Mouse (Mus musculus) G1E (cell line): Measurements from ENCODE around the gene Qrich2. TPM values are rescaled to one million over a fixed set of nuclear protein-coding genes. Genes with fewer than 3 reads are reported as not detected.

Source experiments
- ATAC-seq: 2 replicates; pipeline ENCODE4 v1.8.0; 2016; ENCODE audit warnings: mild to moderate bottlenecking; ENCODE audit not compliant: insufficient number of reproducible peaks, poor library complexity, low FRiP score, severe bottlenecking; ENCODE audit errors: extremely low read depth
- DNase-seq: peaks from one replicate; pipeline ENCODE4 v3.0.0; 2012; ENCODE audit warnings: low spot score
- H3K27me3 ChIP-seq: 2 replicates; pipeline ENCODE4 v1.6.1; 2012; ENCODE audit warnings: mild to moderate bottlenecking, low read length, inconsistent platforms; ENCODE audit not compliant: insufficient read depth
- H3K36me3 ChIP-seq: replicated peaks from 2 replicates; pipeline ENCODE3; 2012; ENCODE audit warnings: mild to moderate bottlenecking, inconsistent platforms
- H3K4me1 ChIP-seq: 2 replicates; pipeline ENCODE4 v1.6.1; 2012; ENCODE audit warnings: low read depth, low read length, inconsistent platforms, mixed read lengths; ENCODE audit not compliant: insufficient read depth
- H3K4me3 ChIP-seq: 2 replicates; pipeline ENCODE4 v1.5.1; 2012; ENCODE audit warnings: low read depth, mild to moderate bottlenecking, inconsistent platforms, low read length, moderate library complexity, mixed read lengths
- H3K9me3 ChIP-seq: replicated peaks from 2 replicates; pipeline ENCODE4 v1.6.1; 2012; ENCODE audit warnings: inconsistent platforms
- CTCF ChIP-seq: IDR thresholded peaks from 2 replicates; pipeline ENCODE4 v1.5.1; 2012; ENCODE audit warnings: low read depth, low read length, inconsistent platforms, mixed read lengths
- GATA1 ChIP-seq: IDR thresholded peaks from 2 replicates; pipeline ENCODE4 v1.6.1; 2012; ENCODE audit warnings: borderline replicate concordance, low read length, inconsistent platforms, mixed read lengths
- GATA2 ChIP-seq: IDR thresholded peaks from 2 replicates; pipeline ENCODE4 v1.6.1; 2012; ENCODE audit warnings: low read depth, low read length, inconsistent platforms, borderline replicate concordance
- POLR2AphosphoS5 ChIP-seq: IDR thresholded peaks from 2 replicates; pipeline ENCODE4 v1.6.1; 2012; ENCODE audit warnings: low read depth, low read length, inconsistent platforms; ENCODE audit not compliant: insufficient replicate concordance
- TAL1 ChIP-seq: conservative IDR thresholded peaks from 2 replicates; pipeline ENCODE4 v1.6.1; 2012; ENCODE audit warnings: low read depth, low read length, inconsistent platforms, mixed read lengths
- polyA plus RNA-seq: library from polyadenylated mRNA; stranded (reverse); fragments of >175 nt; gene quantifications from 2 replicates; pipeline ENCODE4 v1.2.3, GENCODE M21; 2012
- total RNA-seq, 2 experiments: library from RNA; stranded (forward) in 1 of 2; stranded (reverse) in 1 of 2; fragments of 200-1000 nt in 1 of 2; fragments of >200 nt in 1 of 2; fragmentation: Nextera tagmentation in 1 of 2; gene quantifications; 2 replicates each; pipeline ENCODE4 v1.2.3; 2014 to 2017

The Qrich2 gene
- total and polyA plus RNA-seq, 3 experiments, result 0.05 to 0.16 TPM; not detected in 1

GRCm38 (mm10) chr11:116437541-116437940, 28.5 kb downstream of the Qrich2 start:
- H3K4me3 ChIP-seq, result peak overlapping the region; percentile 69; the same call in 1 of the 2 replicates
- peaks cover 66% of the 10 kb centered on the region for H3K4me1 ChIP-seq
- no peak for ATAC-seq
- TF ChIP-seq GATA1, result no peak
- TF ChIP-seq CTCF, result no peak
- TF ChIP-seq POLR2AphosphoS5, result no peak
- no peak for TF ChIP-seq GATA2
- TF ChIP-seq TAL1, result no peak
- no peak for DNase-seq
- peaks cover 69% of the 10 kb centered on the region for H3K36me3 ChIP-seq
- no peaks in the 10 kb centered on the region for H3K9me3 ChIP-seq
- no peaks in the 10 kb centered on the region for H3K27me3 ChIP-seq

DNA sequence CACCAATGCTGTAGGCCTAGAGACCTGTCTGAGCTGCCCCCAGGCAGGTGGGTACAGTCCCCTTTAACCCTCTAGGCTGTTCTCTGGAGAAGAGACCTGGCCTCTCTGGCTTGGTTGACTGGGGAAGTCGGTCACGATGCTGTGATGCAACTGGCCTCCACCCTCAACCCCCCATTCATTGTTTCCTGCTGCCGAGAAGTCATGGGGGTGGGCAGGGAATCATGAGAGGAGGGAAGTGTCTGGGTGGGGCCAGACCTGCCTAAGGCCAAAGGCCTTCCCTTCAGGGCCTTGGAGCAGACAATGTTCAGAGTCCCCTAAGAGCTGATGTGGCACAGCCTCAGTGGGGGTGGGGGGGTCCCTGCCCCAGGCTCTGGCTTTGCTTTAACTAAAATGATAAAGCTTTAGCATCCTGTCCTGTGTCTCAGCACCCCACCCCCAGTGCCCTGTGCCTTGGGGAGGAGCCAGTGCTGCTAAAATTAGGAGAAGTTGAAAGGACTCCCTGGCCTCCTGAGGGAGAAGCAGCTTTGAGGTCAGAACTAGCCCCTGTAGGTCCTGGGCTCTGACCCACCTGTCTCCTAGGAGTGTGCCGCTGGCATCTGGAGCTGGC, 29.2 kb downstream of the Qrich2 start:
- Histone ChIP-seq H3K9me3 (no peaks in the 10 kb centered on the region), H3K4me3 (peak overlapping the region; percentile 69; the same call in 1 of the 2 replicates), H3K4me1 (peaks cover 64% of the 10 kb centered on the region), H3K36me3 (peaks cover 63% of the 10 kb centered on the region), H3K27me3 (no peaks in the 10 kb centered on the region)
- DNase-seq, result peak; percentile 81
- ATAC-seq, result peak; percentile 31
- no peak for TF ChIP-seq TAL1
- TF ChIP-seq GATA2, result no peak
- no peak for TF ChIP-seq GATA1
- no peak for TF ChIP-seq CTCF
- TF ChIP-seq POLR2AphosphoS5, result no peak

GRCm38 (mm10) chr11:116435992-116436724, 29.9 kb downstream of the Qrich2 start:
- DNase-seq (no peak), ATAC-seq (no peak; the same call in 1 of the 2 replicates)
- H3K27me3 ChIP-seq, result no peaks in the 10 kb centered on the region
- peak overlapping the region; percentile 69; the same call in 1 of the 2 replicates for H3K4me3 ChIP-seq
- H3K36me3 ChIP-seq, result peaks cover 56% of the 10 kb centered on the region
- TF ChIP-seq TAL1 (peak; percentile 61; the same call in 1 of the 2 replicates), CTCF (no peak)
- H3K4me1 ChIP-seq, result peaks cover 67% of the 10 kb centered on the region
- H3K9me3 ChIP-seq, result no peaks in the 10 kb centered on the region

GRCm38 (mm10) chr11:116434967-116435752, 30.9 kb downstream of the Qrich2 start:
- H3K9me3 ChIP-seq, result no peaks in the 10 kb centered on the region
- H3K4me1 ChIP-seq, result peaks cover 67% of the 10 kb centered on the region
- TF ChIP-seq GATA1, result no peak
- no peak for TF ChIP-seq GATA2
- peaks cover 46% of the 10 kb centered on the region for H3K36me3 ChIP-seq
- no peak for ATAC-seq
- no peak for DNase-seq
- H3K4me3 ChIP-seq, result peak overlapping the region; percentile 82
- no peaks in the 10 kb centered on the region for H3K27me3 ChIP-seq

DNA sequence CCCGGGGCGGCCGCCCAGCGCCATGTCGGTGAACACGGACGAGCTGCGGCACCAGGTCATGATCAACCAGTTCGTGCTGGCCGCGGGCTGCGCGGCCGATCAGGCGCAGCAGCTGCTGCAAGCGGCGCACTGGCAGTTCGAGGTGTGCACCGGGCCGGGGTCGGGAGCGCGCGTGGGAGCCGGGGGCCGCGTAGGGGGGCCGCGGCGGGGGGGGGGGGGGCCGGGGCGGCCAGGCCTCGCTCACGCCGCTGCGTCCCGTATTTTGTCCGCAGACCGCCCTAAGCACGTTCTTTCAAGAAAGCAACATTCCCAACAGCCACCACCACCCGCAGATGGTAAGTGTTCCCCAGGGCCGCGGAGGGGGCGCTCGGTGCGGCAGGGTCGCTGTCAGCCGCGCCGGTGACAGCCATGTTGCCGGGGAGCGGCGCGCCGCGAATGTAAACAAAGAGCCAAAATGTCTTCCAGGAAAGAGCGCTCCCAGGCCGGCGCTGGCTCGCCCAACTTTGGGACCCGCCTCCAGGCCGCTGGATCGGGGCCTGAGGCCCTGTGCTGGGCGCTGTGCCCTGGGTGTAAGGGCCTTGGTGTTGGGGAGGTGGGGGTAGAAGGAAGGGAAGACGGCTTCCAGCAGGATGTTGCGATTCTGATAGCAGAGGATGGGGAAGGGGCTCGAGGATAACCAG, 31.6 kb downstream of the Qrich2 start:
- H3K36me3 ChIP-seq, result peaks cover 39% of the 10 kb centered on the region
- H3K4me1 ChIP-seq, result peaks cover 67% of the 10 kb centered on the region
- H3K9me3 ChIP-seq, result no peaks in the 10 kb centered on the region
- H3K27me3 ChIP-seq, result no peaks in the 10 kb centered on the region
- DNase-seq (peak; percentile 64), ATAC-seq (no peak)
- TF ChIP-seq CTCF (no peak), TAL1 (no peak), GATA1 (no peak), GATA2 (no peak), POLR2AphosphoS5 (no peak)
- H3K4me3 ChIP-seq, result peak overlapping the region; percentile 82
